Mouse (Mus musculus) limb, embryonic 14.5 days (tissue): ENCODE data around the gene Nup210l. TPM values are rescaled to one million over a fixed set of nuclear protein-coding genes. Genes with fewer than 3 reads are reported as not detected.

Source experiments
- ATAC-seq: fragments of 200-750 bp; cut with Nextera tagmentation; 2 replicates; pipeline ENCODE4 v1.8.0; 2017; ENCODE audit warnings: low read depth, moderate number of reproducible peaks, moderate TSS enrichment; ENCODE audit not compliant: low FRiP score
- DNase-seq: peaks from one replicate; pipeline ENCODE4 v3.0.0-alpha.2; 2015; ENCODE audit warnings: low spot score
- H3K27ac ChIP-seq: fragments of 300-500 bp; sonication (generic); replicated peaks from 2 replicates; pipeline ENCODE4 v1.5.1; 2014; ENCODE audit warnings: low read depth, mild to moderate bottlenecking, low read length, moderate library complexity, mixed read lengths
- H3K27me3 ChIP-seq: fragments of 300-500 bp; sonication (generic); 2 replicates; pipeline ENCODE4 v1.6.1; 2014; ENCODE audit warnings: low read length, mixed read lengths; ENCODE audit not compliant: control insufficient read depth, insufficient read depth
- H3K36me3 ChIP-seq: fragments of 300-500 bp; sonication (generic); 2 replicates; pipeline ENCODE4 v1.6.1; 2014; ENCODE audit warnings: mild to moderate bottlenecking, low read length, moderate library complexity, mixed read lengths; ENCODE audit not compliant: control insufficient read depth, insufficient read depth
- H3K4me1 ChIP-seq: fragments of 300-500 bp; sonication (generic); 2 replicates; pipeline ENCODE4 v1.6.1; 2014; ENCODE audit warnings: antibody characterized with exemption, low read length, mixed read lengths; ENCODE audit not compliant: control insufficient read depth, insufficient read depth
- H3K4me2 ChIP-seq: fragments of 300-500 bp; sonication (generic); replicated peaks from 2 replicates; pipeline ENCODE4 v1.6.1; 2014; ENCODE audit warnings: low read depth, mild to moderate bottlenecking, low read length, moderate library complexity; ENCODE audit not compliant: severe bottlenecking
- H3K4me3 ChIP-seq: fragments of 300-500 bp; sonication (generic); replicated peaks from 2 replicates; pipeline ENCODE4 v1.5.1; 2014; ENCODE audit warnings: low read length
- H3K9ac ChIP-seq: fragments of 300-500 bp; sonication (generic); 2 replicates; pipeline ENCODE4 v1.6.1; 2014; ENCODE audit warnings: mild to moderate bottlenecking, low read depth, low read length, moderate library complexity; ENCODE audit not compliant: severe bottlenecking
- H3K9me3 ChIP-seq: fragments of 300-500 bp; sonication (generic); 2 replicates; pipeline ENCODE4 v1.6.1; 2016; ENCODE audit warnings: low read length; ENCODE audit not compliant: control insufficient read depth
- POLR2A ChIP-seq: fragments of 200-500 bp; IDR thresholded peaks from 2 replicates; pipeline ENCODE4 v1.8.0; 2012; ENCODE audit warnings: inconsistent platforms, mild to moderate bottlenecking, moderate library complexity, borderline replicate concordance; ENCODE audit not compliant: insufficient read depth, insufficient read length; ENCODE audit errors: extremely low read depth
- WGBS: fragments of 180-500 bp; shearing (Covaris S2); extraction: QIAGEN DNeasy Blood & Tissue Kit; methylation state at CpG from one replicate; pipeline ENCODE4 v1.1.7; 2014; 5-methylcytosine and 5-hydroxymethylcytosine counted together
- polyA plus RNA-seq, 2 experiments: library from polyadenylated mRNA; depleted of rRNA in 1 of 2; stranded (reverse) in 1 of 2; unstranded in 1 of 2; fragments of >200 nt; fragmentation: Nextera tagmentation in 1 of 2; extraction: Ambion mirVana in 1 of 2; gene quantifications; 2 replicates each; pipeline versions ENCODE4 v1.2.1 to v1.2.3; 2012 to 2014

The Nup210l gene
- polyA plus RNA-seq (2012; rRNA removed) (2.5 and 2.6 TPM in 2 replicates), polyA plus RNA-seq (2014; fragmentation: Nextera tagmentation; extraction: Ambion mirVana) (0.30 and 0.47 TPM in 2 replicates)

DNA sequence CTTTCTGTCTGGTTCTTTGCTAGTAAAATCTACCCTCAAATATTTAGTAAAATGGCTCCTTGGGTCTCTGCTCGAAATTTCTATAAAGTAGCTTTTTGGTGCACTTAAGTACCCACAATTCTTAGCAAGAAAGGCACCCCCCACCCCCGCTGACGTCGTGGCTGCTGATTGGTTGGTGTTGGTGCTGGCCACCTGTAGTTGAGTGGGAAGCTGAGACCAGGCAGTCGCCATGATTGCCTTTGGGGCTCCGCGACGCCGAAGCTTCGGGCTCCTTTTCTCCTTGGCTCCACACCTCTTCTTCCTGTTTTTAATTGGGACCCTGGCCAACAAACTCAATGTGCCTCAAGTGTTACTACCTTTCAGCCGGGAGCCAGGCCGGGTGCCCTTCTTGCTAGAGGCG is at the start of gene Nup210l:
Gene Nup210l, plus strand, starts transcription at position 195 of the 400 bp plus-strand sequence.
- H3K36me3 ChIP-seq = peaks cover 15% of the 10 kb centered on the region
- TF ChIP-seq POLR2A = no peak
- no peak within 1 kb of the TSS for H3K4me2 ChIP-seq
- ATAC-seq = no peak
- H3K9me3 ChIP-seq = no peaks in the 10 kb centered on the region
- H3K4me3 ChIP-seq = no peak within 1 kb of the TSS
- H3K27me3 ChIP-seq = no peaks in the 10 kb centered on the region
- no peak within 1 kb of the TSS for H3K9ac ChIP-seq
- H3K27ac ChIP-seq = no peak within 1 kb of the TSS
- DNase-seq = no peak
- H3K4me1 ChIP-seq = no peaks in the 10 kb centered on the region
- WGBS = 80% methylated on average over 13 of the region's 13 CpGs

DNA sequence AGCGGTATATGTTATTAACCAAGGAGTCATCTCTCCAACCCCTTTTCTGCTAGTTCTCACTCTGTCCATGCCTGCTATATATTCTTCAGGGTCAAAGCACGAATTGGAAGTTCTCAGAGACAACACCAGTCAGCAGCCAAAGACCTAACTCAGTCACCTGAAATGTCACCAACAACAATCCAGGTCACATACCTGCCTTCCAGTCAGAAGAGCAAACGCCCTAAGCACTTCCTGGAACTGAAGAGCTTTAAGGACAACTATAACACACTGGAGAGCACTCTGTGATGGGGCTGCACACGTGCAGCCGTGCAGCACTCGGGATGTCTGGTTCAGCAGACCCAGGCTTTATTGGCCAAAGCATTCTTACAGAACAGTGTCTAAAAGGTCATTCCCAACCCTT is 42.4 kb upstream of the Nup210l start:
- WGBS = 91% methylated on average over 6 of the region's 6 CpGs
- Histone ChIP-seq H3K9ac (no peak overlapping the region), H3K4me2 (no peak overlapping the region), H3K4me1 (no peaks in the 10 kb centered on the region), H3K9me3 (no peaks in the 10 kb centered on the region), H3K4me3 (no peak overlapping the region), H3K36me3 (peaks cover 67% of the 10 kb centered on the region), H3K27ac (no peak overlapping the region), H3K27me3 (no peaks in the 10 kb centered on the region)
- DNase-seq (no peak), ATAC-seq (no peak)
- no peak for TF ChIP-seq POLR2A

DNA sequence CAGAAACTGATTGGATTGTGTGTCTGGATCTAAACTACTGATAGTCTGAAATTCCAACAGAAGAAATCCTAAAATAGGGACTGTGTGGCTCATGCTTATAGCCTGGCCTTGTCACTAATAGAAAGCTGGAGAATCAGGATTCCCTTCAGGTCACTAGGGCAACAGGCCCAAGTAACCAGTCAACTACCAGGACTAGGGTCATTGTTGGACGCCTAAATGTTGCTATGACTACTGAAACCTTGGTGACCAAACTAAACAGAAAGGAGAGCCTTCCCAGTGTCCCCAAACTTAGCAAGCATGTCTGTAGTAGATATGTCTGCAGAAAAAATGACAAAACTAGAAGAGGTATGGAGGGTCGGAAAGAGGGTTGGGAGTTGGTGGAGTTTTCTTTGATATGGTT is 41.4 kb upstream of the Nup210l start:
- H3K4me1 ChIP-seq = no peaks in the 10 kb centered on the region
- H3K4me2 ChIP-seq = no peak overlapping the region
- 81% methylated on average over 2 of the region's 2 CpGs for WGBS
- no peaks in the 10 kb centered on the region for H3K27me3 ChIP-seq
- no peak for DNase-seq
- H3K9ac ChIP-seq = no peak overlapping the region
- no peak for ATAC-seq
- no peak overlapping the region for H3K4me3 ChIP-seq
- no peak for TF ChIP-seq POLR2A
- H3K36me3 ChIP-seq = peaks cover 57% of the 10 kb centered on the region
- H3K27ac ChIP-seq = no peak overlapping the region
- no peaks in the 10 kb centered on the region for H3K9me3 ChIP-seq

DNA sequence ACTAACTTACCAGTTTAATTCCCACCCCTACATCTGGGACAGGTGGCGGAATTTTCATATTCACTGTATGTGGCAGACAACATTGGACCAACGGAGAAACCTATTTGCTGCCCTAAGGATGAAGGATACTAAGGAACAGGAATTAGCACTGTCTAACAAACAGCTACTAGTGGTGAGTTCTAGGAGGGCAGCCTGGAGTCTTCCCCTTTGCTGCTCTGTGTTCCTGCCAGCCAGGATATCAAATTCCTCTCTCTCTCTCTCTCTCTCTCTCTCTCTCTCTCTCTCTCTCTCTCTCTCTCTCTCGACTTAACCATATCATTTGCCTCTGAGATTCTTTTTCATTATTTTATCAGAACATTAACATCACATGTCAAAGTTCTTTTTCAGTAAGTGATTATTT is 39.5 kb upstream of the Nup210l start:
- ATAC-seq = no peak
- H3K27ac ChIP-seq = no peak overlapping the region
- 75% methylated on average over 3 of the region's 3 CpGs for WGBS

DNA sequence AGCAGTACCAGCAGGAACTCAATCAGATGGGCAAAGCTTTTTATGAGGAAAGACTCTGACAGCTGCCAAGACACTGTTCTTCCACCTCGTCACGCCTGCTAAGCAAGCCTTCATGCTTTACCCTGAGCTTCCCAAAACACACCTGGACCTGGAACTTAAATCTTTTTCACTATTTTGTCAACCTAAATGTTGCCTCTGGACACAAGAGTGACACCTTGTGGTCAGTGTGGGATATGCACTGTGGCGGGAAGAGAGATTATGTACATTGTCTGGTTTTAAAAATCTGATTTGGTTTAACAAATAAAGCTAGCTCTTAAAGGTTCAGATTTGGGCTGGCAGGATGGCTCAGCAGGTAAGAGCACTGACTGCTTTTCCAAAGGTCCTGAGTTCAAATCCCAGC is 38.4 kb upstream of the Nup210l start:
- no peak overlapping the region for H3K4me2 ChIP-seq
- DNase-seq = no peak
- H3K9ac ChIP-seq = no peak overlapping the region
- no peak for TF ChIP-seq POLR2A
- 45% methylated on average over 3 of the region's 3 CpGs for WGBS
- H3K36me3 ChIP-seq = peaks cover 39% of the 10 kb centered on the region
- no peaks in the 10 kb centered on the region for H3K9me3 ChIP-seq
- no peak for ATAC-seq
- no peaks in the 10 kb centered on the region for H3K27me3 ChIP-seq
- no peak overlapping the region for H3K27ac ChIP-seq
- no peak overlapping the region for H3K4me3 ChIP-seq
- no peaks in the 10 kb centered on the region for H3K4me1 ChIP-seq

More for the DNA sequence above, 39.5 kb upstream of the Nup210l start:
- DNase-seq = no peak
- TF ChIP-seq POLR2A = no peak
- no peaks in the 10 kb centered on the region for H3K4me1 ChIP-seq
- no peak overlapping the region for H3K9ac ChIP-seq
- H3K4me2 ChIP-seq = no peak overlapping the region
- no peaks in the 10 kb centered on the region for H3K9me3 ChIP-seq
- H3K27me3 ChIP-seq = no peaks in the 10 kb centered on the region
- peaks cover 45% of the 10 kb centered on the region for H3K36me3 ChIP-seq
- H3K4me3 ChIP-seq = no peak overlapping the region

DNA sequence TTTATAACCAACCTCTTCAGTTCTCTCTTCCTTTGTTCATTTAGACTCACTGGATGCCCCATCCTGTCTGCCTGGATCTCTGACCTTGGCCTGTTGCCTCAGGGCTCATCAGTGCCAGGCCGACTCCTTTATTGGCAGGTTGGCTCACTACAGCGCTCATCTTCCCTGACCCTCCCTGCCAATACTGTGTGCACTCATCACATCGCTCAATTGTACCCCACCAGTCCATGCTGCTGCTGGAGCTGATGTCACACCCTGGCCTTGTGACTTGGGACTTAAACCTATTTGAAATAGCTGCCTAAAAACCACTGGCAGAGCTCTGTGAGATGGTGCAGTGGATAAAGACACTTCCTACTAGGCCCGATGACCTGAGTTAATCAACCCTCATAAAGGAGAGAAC is 36.1 kb upstream of the Nup210l start:
- Histone ChIP-seq H3K27me3 (no peaks in the 10 kb centered on the region), H3K9me3 (no peaks in the 10 kb centered on the region), H3K9ac (no peak overlapping the region), H3K27ac (no peak overlapping the region), H3K4me1 (no peaks in the 10 kb centered on the region), H3K4me3 (no peak overlapping the region), H3K36me3 (peaks cover 16% of the 10 kb centered on the region), H3K4me2 (no peak overlapping the region)
- TF ChIP-seq POLR2A = no peak
- 86% methylated on average over 4 of the region's 4 CpGs for WGBS
- no peak for ATAC-seq
- DNase-seq = no peak
